Mouse (Mus musculus) limb, embryonic 10.5 days (tissue): Measurements from ENCODE around the gene Setd3. TPM values are rescaled to one million over a fixed set of nuclear protein-coding genes. Genes with fewer than 3 reads are reported as not detected.
A peak's percentile ranks its signal among the peaks of the same experiment; 100 is the strongest.
"Not testable (repeated sequence)": the region's sequence is repeated elsewhere in the genome, so short reads cannot be mapped to it uniquely, and the experiment has no call there.

Source experiments
- DNase-seq: peaks from one replicate; pipeline ENCODE4 v3.0.0-alpha.2; 2017; ENCODE audit warnings: low spot score
- H3K27ac ChIP-seq: fragments of 300-500 bp; sonication (generic); 2 replicates; pipeline ENCODE4 v1.5.1; 2016; ENCODE audit warnings: mild to moderate bottlenecking
- H3K27me3 ChIP-seq: fragments of 300-500 bp; sonication (generic); 2 replicates; pipeline ENCODE4 v1.6.1; 2016; ENCODE audit warnings: low read depth, mild to moderate bottlenecking; ENCODE audit not compliant: poor library complexity, severe bottlenecking
- H3K36me3 ChIP-seq: fragments of 300-500 bp; sonication (generic); 2 replicates; pipeline ENCODE4 v1.6.1; 2016; ENCODE audit warnings: mild to moderate bottlenecking, moderate library complexity
- H3K4me1 ChIP-seq: fragments of 300-500 bp; sonication (generic); 2 replicates; pipeline ENCODE4 v1.6.1; 2016
- H3K4me3 ChIP-seq: fragments of 300-500 bp; sonication (generic); 2 replicates; pipeline ENCODE4 v1.5.1; 2016; ENCODE audit warnings: mild to moderate bottlenecking, moderate library complexity
- H3K9me3 ChIP-seq: fragments of 300-500 bp; sonication (generic); replicated peaks from 2 replicates; pipeline ENCODE4 v1.6.1; 2016; ENCODE audit warnings: mild to moderate bottlenecking
- WGBS: fragments of 180-500 bp; shearing (Covaris S2); methylation state at CpG from one replicate; pipeline ENCODE4 v1.1.7; 2016; 5-methylcytosine and 5-hydroxymethylcytosine counted together
- polyA plus RNA-seq: library from polyadenylated mRNA; unstranded; fragments of >200 nt; fragmentation: Nextera tagmentation; extraction: Ambion mirVana; gene quantifications from 2 replicates; pipeline ENCODE4 v1.2.1, GENCODE M21; 2016

Gene Setd3
- polyA plus RNA-seq, 1 experiment from 2014 or later: 76.9 TPM

GRCm38 (mm10) chr12:108118902-108119531 is 60.1 kb downstream of the Setd3 start:
- Histone ChIP-seq H3K4me3 (no peak overlapping the region), H3K4me1 (peaks cover 24% of the 10 kb centered on the region), H3K27me3 (no peaks in the 10 kb centered on the region), H3K36me3 (peaks cover 28% of the 10 kb centered on the region), H3K27ac (no peak overlapping the region; the same call in 1 of the 2 replicates), H3K9me3 (no peaks in the 10 kb centered on the region)
- 35% methylated on average over 19 of the region's 19 CpGs for WGBS
- peak; percentile 54 for DNase-seq

GRCm38 (mm10) chr12:108118503-108118901 is 60.6 kb downstream of the Setd3 start:
- peaks cover 28% of the 10 kb centered on the region for H3K36me3 ChIP-seq
- no peak overlapping the region for H3K27ac ChIP-seq
- no peaks in the 10 kb centered on the region for H3K9me3 ChIP-seq
- peaks cover 24% of the 10 kb centered on the region for H3K4me1 ChIP-seq
- H3K27me3 ChIP-seq: no peaks in the 10 kb centered on the region
- no peak overlapping the region for H3K4me3 ChIP-seq
- 67% methylated on average over 10 of the region's 10 CpGs for WGBS
- DNase-seq: no peak

GRCm38 (mm10) chr12:108111191-108111590 is 67.9 kb downstream of the Setd3 start:
- H3K27ac ChIP-seq: no peak overlapping the region
- no peaks in the 10 kb centered on the region for H3K9me3 ChIP-seq
- H3K4me3 ChIP-seq: no peak overlapping the region
- 85% methylated on average over 12 of the region's 12 CpGs for WGBS
- DNase-seq: no peak
- H3K36me3 ChIP-seq: peaks cover 70% of the 10 kb centered on the region
- H3K4me1 ChIP-seq: peaks cover 9% of the 10 kb centered on the region; the same call in 1 of the 2 replicates
- no peaks in the 10 kb centered on the region for H3K27me3 ChIP-seq

GRCm38 (mm10) chr12:108110674-108111073 is 68.4 kb downstream of the Setd3 start:
- H3K36me3 ChIP-seq: peaks cover 70% of the 10 kb centered on the region
- WGBS: 85% methylated on average over 3 of the region's 3 CpGs
- H3K27ac ChIP-seq: no peak overlapping the region
- H3K27me3 ChIP-seq: no peaks in the 10 kb centered on the region
- no peak overlapping the region for H3K4me3 ChIP-seq
- no peak for DNase-seq
- peaks cover 9% of the 10 kb centered on the region; the same call in 1 of the 2 replicates for H3K4me1 ChIP-seq
- H3K9me3 ChIP-seq: no peaks in the 10 kb centered on the region

- 91% methylated on average over 4 of the region's 4 CpGs for WGBS
- H3K4me1 ChIP-seq: peaks cover 9% of the 10 kb centered on the region; the same call in 1 of the 2 replicates
- H3K4me3 ChIP-seq: no peak overlapping the region
- no peak overlapping the region for H3K27ac ChIP-seq
- no peaks in the 10 kb centered on the region for H3K27me3 ChIP-seq
- no peaks in the 10 kb centered on the region for H3K9me3 ChIP-seq
- H3K36me3 ChIP-seq: peaks cover 73% of the 10 kb centered on the region
- DNase-seq: no peak
These were observed 69.4 kb downstream of the Setd3 start for GRCm38 (mm10) chr12:108109732-108110131.

- DNase-seq, H3K4me3 ChIP-seq, H3K27ac ChIP-seq, H3K27me3 ChIP-seq, H3K9me3 ChIP-seq: not testable (repeated sequence)
- WGBS: 89% methylated on average over 7 of the region's 7 CpGs
- Histone ChIP-seq H3K4me1 (peaks cover 13% of the 10 kb centered on the region), H3K36me3 (peaks cover 66% of the 10 kb centered on the region)
These were observed 70.5 kb downstream of the Setd3 start for GRCm38 (mm10) chr12:108108591-108108990.

GRCm38 (mm10) chr12:108103292-108103691 is 75.8 kb downstream of the Setd3 start:
- no peak for DNase-seq
- Histone ChIP-seq H3K9me3 (no peaks in the 10 kb centered on the region), H3K4me3 (no peak overlapping the region), H3K27ac (no peak overlapping the region), H3K4me1 (peaks cover 33% of the 10 kb centered on the region), H3K36me3 (peaks cover 31% of the 10 kb centered on the region), H3K27me3 (peaks cover 20% of the 10 kb centered on the region)
- 67% methylated on average over 6 of the region's 6 CpGs for WGBS

- DNase-seq: no peak
- Histone ChIP-seq H3K4me3 (no peak overlapping the region), H3K27ac (no peak overlapping the region), H3K27me3 (peaks cover 20% of the 10 kb centered on the region), H3K4me1 (peaks cover 37% of the 10 kb centered on the region), H3K9me3 (no peaks in the 10 kb centered on the region), H3K36me3 (peaks cover 22% of the 10 kb centered on the region)
- WGBS: 78% methylated on average over 2 of the region's 2 CpGs
These were observed 77.0 kb downstream of the Setd3 start for GRCm38 (mm10) chr12:108102119-108102518.

GRCm38 (mm10) chr12:108100181-108100580 is 78.9 kb downstream of the Setd3 start:
- peaks cover 43% of the 10 kb centered on the region for H3K4me1 ChIP-seq
- peaks cover 20% of the 10 kb centered on the region for H3K27me3 ChIP-seq
- no peaks in the 10 kb centered on the region for H3K9me3 ChIP-seq
- WGBS: 78% methylated on average over 8 of the region's 8 CpGs
- DNase-seq: no peak
- no peak overlapping the region for H3K27ac ChIP-seq
- H3K36me3 ChIP-seq: peaks cover 3% of the 10 kb centered on the region
- no peak overlapping the region for H3K4me3 ChIP-seq

GRCm38 (mm10) chr12:108098201-108098980 is 80.7 kb downstream of the Setd3 start:
- no peaks in the 10 kb centered on the region for H3K9me3 ChIP-seq

GRCm38 (mm10) chr12:108097643-108098042 is 81.5 kb downstream of the Setd3 start:
- Histone ChIP-seq H3K27ac (no peak overlapping the region; the same call in 1 of the 2 replicates), H3K27me3 (peaks cover 20% of the 10 kb centered on the region), H3K4me1 (peaks cover 30% of the 10 kb centered on the region), H3K36me3 (no peaks in the 10 kb centered on the region), H3K4me3 (no peak overlapping the region), H3K9me3 (no peaks in the 10 kb centered on the region)
- WGBS: 97% methylated on average over 8 of the region's 8 CpGs
- DNase-seq: no peak

More at GRCm38 (mm10) chr12:108098201-108098980, 80.7 kb downstream of the Setd3 start:
- peaks cover 20% of the 10 kb centered on the region for H3K27me3 ChIP-seq
- WGBS: 66% methylated on average over 18 of the region's 18 CpGs
- DNase-seq: no peak
- H3K36me3 ChIP-seq: no peaks in the 10 kb centered on the region
- H3K4me1 ChIP-seq: peaks cover 36% of the 10 kb centered on the region
- H3K4me3 ChIP-seq: no peak overlapping the region
- H3K27ac ChIP-seq: peak overlapping the region; percentile 59

- H3K4me1 ChIP-seq: peaks cover 8% of the 10 kb centered on the region; the same call in 1 of the 2 replicates
- no peak overlapping the region for H3K4me3 ChIP-seq
- H3K27ac ChIP-seq: 0 out of 2 replicates have a peak overlapping the region, but pooled peaks have one; percentile 19
- H3K36me3 ChIP-seq: no peaks in the 10 kb centered on the region
- 83% methylated on average over 9 of the region's 9 CpGs for WGBS
- no peaks in the 10 kb centered on the region for H3K9me3 ChIP-seq
- H3K27me3 ChIP-seq: no peaks in the 10 kb centered on the region
- DNase-seq: no peak
These were observed 90.9 kb downstream of the Setd3 start for GRCm38 (mm10) chr12:108088253-108088652.

GRCm38 (mm10) chr12:108087489-108087888 is 91.6 kb downstream of the Setd3 start:
- DNase-seq: no peak
- Histone ChIP-seq H3K27me3 (no peaks in the 10 kb centered on the region), H3K27ac (no peak overlapping the region), H3K36me3 (no peaks in the 10 kb centered on the region), H3K9me3 (no peaks in the 10 kb centered on the region), H3K4me1 (peaks cover 8% of the 10 kb centered on the region; the same call in 1 of the 2 replicates), H3K4me3 (no peak overlapping the region)
- 85% methylated on average over 2 of the region's 2 CpGs for WGBS
